Mouse (Mus musculus) Patski (cell line): Measurements from ENCODE around the gene Afg1l. TPM values are rescaled to one million over a fixed set of nuclear protein-coding genes. Genes with fewer than 3 reads are reported as not detected.
A peak's percentile ranks its signal among the peaks of the same experiment; 100 is the strongest.

Experiments
- ATAC-seq: fragments of 100-300 bp; one replicate; pipeline ENCODE4 v1.8.0; 2021
- CTCF ChIA-PET: fragments of 350-600 bp; sonication (Branson Sonifier 250); formaldehyde crosslinking; loops from one replicate; lab custom pipeline; 2022; ENCODE audit warnings: inconsistent platforms; lab: Charles Lee
- POLR2A ChIA-PET: fragments of 350-600 bp; sonication (Branson Sonifier 250); formaldehyde crosslinking; loops from one replicate; lab custom pipeline; 2022; ENCODE audit warnings: antibody characterized with exemption, inconsistent platforms; lab: Charles Lee
- DNase-seq: peaks from one replicate; pipeline ENCODE4 v3.0.0-alpha.2; 2011; ENCODE audit warnings: low read depth, low spot score
- H3K27me3 ChIP-seq: fragments of 371-371 bp; one replicate; pipeline ENCODE4 v1.5.1; 2021
- CTCF ChIP-seq: fragments of 100-300 bp; IDR thresholded peaks from one replicate; pipeline ENCODE4 v1.5.1; 2021
- in situ Hi-C: fragments of 300-500 bp; cut with MboI; formaldehyde crosslinking; loops from 3 replicates; pipeline ENCODE4 v1.11.1; 2018; ENCODE audit warnings: low pct_unique_long_range_greater_than_20kb, mixed read lengths
- polyA plus RNA-seq: library from polyadenylated mRNA; unstranded; gene quantifications from one replicate; pipeline ENCODE4 v1.2.3, GENCODE M21; 2021

Afg1l gene
- 26.9 TPM for polyA plus RNA-seq

DNA sequence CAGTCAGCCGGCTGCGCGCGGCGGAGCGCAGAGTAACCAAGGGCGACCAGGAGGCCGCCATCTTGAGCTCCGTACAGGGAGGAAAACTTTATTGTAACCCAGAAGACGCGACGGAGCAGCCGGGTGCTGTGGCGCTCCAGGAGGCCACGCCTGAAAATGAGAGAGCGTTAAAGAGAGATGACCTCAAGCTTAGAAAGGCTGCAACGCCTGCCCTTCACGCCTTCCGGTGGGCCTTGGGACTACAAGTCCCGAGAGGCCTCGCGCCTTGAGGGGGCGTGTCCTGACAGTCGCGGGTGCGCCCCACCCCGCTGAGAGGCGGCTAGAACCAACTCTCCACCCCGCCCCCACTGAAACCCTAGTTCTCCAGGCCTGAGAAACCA lies at the start of gene Afg1l:
TSS of gene Afg1l (minus strand) at position 225 of the 380 bp plus-strand sequence.
- no peaks in the 10 kb centered on the region for H3K27me3 ChIP-seq
- in situ Hi-C loops: no loop called here
- ATAC-seq (peak; percentile 86), DNase-seq (peak; percentile 81)
- no peak for TF ChIP-seq CTCF
- CTCF ChIA-PET: interaction anchor here (1.2 to 1.4 kb wide), 2 partner anchors 24 to 28 kb away, joined by 3 read pairs; no protein-coding TSS in a partner anchor
- POLR2A ChIA-PET: interaction anchor here (0.5 to 2.1 kb wide), 2 partner anchors 24 to 57 kb away, joined by 3 to 11 read pairs; partner anchors contain the start of gene Snx3

DNA sequence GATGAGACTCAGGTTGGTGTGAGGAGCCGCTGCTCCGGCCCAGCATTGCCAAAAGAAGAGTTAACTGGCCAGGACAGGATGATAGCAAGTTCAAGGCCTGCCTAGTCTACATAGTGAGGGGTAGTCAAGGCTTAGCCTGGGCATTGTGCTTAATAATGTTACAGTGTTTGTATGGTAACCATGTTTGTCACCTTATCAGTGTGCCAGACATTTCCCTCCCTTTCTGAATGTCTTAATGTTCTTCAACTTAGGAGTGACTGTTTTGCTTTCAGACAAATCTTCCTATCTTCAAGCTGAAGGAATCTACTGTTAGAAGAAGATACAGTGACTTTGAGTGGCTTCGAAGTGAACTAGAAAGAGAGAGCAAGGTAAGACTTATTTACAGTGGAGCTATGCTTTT lies 47.3 kb upstream of the Afg1l start:
- ChIA-PET CTCF (no interaction called here), POLR2A (no interaction called here)
- H3K27me3 ChIP-seq: no peaks in the 10 kb centered on the region
- in situ Hi-C loops: no loop called here
- no peak for TF ChIP-seq CTCF
- DNase-seq (no peak), ATAC-seq (no peak)

DNA sequence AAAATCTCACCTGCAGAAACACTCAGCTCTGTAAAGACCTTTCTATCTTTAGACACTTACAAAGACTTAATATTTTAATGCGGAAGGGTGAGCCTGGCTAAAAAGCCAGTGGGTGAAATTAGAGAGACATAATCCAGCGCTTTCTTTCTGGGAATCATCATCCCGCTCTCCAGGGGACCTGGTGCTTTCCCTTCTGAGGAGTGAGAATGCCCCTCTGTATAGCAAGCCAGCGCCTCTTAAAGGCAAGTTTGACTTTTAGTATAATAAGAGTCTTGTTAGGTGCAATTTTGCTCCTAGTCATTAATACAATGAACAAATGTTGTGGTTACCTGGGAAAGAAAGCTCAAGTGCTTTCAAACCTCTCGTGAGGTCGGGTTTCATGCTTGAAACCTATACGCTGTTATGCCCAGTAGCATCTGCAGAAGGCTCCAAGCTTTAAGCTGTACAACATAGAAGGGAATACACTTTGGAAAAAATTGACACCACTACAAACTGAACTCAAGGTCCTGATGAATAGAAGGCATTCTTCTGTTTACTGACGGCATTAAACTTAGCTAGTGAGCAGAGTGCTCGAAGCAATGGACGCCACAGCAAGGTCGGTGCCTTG lies 45.3 kb upstream of the Afg1l start:
- no peak for ATAC-seq
- no peaks in the 10 kb centered on the region for H3K27me3 ChIP-seq
- in situ Hi-C loops: no loop called here
- ChIA-PET POLR2A (interaction anchor here (0.8 kb wide), 1 partner anchor 9 kb away, joined by 3 read pairs; no protein-coding TSS in a partner anchor), CTCF (no interaction called here)
- no peak for TF ChIP-seq CTCF
- no peak for DNase-seq

DNA sequence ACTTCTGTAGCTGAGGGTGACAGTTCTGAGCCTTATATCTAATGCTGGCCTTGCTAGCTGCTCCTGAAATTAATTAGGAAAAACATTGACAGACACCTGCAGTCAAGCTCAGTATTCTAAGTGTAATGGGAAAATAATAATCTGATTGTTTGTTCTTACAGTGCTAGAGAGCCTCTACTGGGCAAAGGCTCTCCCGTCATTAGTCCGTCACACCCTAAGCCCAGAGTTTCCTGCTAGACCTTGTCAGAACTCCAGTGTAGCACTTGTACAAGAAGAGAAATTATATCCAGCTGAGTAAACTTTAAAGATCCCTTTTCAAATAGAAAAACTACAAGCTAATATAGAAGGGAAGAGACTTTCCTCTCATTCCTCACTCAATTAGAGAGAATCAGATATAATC lies 44.5 kb upstream of the Afg1l start:
- no peaks in the 10 kb centered on the region for H3K27me3 ChIP-seq
- ATAC-seq: no peak
- DNase-seq: no peak
- in situ Hi-C loops: no loop called here
- ChIA-PET POLR2A (interaction anchor here (0.6 to 1.1 kb wide), 3 partner anchors 10 to 57 kb away, joined by 3 to 6 read pairs (median 4); no protein-coding TSS in a partner anchor), CTCF (interaction anchor here (1.0 to 2.5 kb wide), 2 partner anchors 12 to 21 kb away, joined by 4 to 5 read pairs; partner anchors contain the start of gene Snx3)
- TF ChIP-seq CTCF: no peak

DNA sequence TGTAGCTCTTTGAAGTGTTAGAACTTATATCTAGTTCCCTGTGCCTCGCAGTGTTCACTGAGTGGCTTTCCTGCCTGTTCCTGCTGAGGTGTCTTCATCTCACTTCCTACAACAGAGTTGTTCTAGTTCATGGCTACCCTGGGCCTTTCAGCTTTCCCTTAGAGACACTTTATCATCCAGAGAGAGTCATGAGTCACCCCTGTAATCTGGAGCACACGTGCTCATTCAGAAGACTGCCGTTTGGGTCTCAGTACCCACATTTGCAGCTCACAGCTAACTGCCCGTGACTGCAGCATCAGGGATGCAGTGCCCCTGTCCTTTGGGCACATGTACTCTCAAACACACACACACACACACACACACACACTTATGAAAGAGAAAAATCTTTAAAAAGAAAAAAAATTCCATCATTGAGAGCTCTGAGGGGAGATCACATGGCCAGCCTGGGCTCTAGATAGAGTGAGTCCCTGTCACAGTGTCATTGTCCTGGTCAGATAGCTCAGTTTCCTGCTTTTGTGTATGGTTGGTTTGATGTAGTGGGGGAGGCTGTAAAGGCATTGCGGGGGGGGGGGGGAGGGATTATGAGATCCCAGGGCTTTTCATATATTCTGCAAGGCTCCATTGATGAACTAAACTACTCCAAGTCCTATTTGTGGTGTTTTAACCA lies 43.1 kb upstream of the Afg1l start:
- DNase-seq: no peak
- in situ Hi-C loops: no loop called here
- no peak for ATAC-seq
- CTCF ChIA-PET: interaction anchor here (2.5 kb wide), 1 partner anchor 19 kb away, joined by 5 read pairs; the partner anchor contains the start of gene Snx3
- POLR2A ChIA-PET: interaction anchor here (0.6 to 1.1 kb wide), 2 partner anchors 20 to 387 kb away, joined by 4 read pairs; partner anchors contain the start of gene Snx3
- no peak for TF ChIP-seq CTCF
- H3K27me3 ChIP-seq: no peaks in the 10 kb centered on the region

DNA sequence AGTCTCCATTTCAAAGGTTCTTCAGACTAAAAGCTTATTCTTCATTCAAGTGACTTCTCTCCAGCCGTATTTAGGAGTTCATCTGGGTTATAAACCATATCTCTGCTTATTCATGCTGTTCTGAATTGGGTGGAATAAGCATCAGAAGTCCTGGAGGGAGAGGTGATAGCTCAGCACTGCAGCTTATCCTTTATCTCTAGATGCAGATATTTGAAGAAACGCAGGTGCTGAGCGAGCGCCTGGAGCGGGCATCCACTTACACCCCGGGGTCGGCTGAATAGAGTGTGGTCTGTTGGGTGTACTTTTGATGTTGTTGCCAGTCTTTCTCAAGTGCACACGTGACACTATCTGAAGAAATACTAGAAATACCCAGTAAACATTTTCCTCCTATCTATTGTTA lies 40.0 kb upstream of the Afg1l start:
- TF ChIP-seq CTCF: no peak
- DNase-seq: no peak
- no peak for ATAC-seq
- in situ Hi-C loops: no loop called here
- CTCF ChIA-PET: interaction anchor here (1.3 kb wide), 1 partner anchor 26 kb away, joined by 3 read pairs; no protein-coding TSS in a partner anchor
- no peaks in the 10 kb centered on the region for H3K27me3 ChIP-seq
- POLR2A ChIA-PET: no interaction called here

DNA sequence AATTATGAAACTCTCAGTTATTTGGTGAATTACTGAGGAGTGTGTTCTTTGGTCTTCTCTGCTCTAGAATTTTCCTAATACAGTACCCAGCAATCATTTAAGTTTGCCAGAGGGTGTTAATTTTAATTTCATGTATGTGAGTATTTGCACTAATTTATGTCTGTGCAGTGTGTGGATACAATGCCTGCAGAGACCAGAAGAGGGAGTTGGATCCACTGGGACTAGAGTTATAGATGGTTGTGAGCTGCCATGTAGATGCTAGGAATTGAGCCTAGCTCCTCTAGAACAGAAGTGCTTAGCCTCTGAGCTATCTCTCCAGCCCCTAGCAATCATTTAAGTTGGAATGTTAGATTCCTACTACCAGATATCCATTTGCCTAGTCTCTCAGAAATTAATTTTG lies 35.8 kb upstream of the Afg1l start:
- TF ChIP-seq CTCF: no peak
- no peak for DNase-seq

DNA sequence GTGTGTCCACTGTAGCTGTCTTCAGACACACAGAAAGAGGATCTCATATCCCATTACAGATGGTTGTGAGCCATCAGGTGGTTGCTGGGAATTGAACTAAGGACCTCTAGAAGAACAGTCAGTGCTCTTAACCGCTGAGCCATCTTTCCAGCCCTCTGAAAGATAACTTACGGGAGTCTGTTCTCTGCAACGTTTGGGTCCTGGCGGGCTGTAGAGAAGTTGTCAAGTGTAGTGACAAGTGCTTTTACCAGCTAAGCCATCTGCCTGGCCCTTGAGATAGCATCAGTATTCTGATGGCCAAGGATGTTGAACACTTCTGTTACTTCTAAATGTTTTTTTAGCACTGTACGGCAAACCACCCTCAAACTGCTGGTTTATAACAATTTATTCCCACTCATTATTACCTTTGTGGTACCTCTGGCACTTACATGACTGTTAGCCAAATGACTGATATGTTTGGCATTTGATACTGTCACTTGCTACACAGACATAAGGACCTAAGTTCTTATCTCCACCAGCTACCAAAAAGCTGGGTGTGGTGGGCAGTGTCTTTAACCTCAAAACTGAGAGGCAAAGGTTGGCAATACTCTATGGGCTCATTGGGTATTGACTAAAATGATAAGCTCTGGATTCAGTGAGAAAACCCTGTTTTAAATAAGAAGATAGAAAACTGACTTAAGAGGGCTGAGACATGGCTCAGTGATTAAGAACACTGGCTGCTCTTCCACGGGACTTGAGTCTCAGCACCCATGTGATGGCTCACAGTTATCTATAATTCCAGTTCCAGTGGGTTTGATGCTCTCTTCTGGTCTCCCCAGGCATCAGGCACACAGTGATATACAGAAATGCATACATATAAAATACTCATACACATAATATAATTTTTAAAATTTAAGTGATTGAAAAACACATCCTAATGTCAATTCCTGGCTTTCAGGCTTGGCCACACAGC lies 33.1 kb upstream of the Afg1l start:
- no peak for DNase-seq
- CTCF ChIA-PET: no interaction called here

More for the DNA sequence above, 35.8 kb upstream of the Afg1l start:
- H3K27me3 ChIP-seq: no peaks in the 10 kb centered on the region
- ChIA-PET CTCF (no interaction called here), POLR2A (no interaction called here)
- no peak for ATAC-seq
- in situ Hi-C loops: no loop called here

DNA sequence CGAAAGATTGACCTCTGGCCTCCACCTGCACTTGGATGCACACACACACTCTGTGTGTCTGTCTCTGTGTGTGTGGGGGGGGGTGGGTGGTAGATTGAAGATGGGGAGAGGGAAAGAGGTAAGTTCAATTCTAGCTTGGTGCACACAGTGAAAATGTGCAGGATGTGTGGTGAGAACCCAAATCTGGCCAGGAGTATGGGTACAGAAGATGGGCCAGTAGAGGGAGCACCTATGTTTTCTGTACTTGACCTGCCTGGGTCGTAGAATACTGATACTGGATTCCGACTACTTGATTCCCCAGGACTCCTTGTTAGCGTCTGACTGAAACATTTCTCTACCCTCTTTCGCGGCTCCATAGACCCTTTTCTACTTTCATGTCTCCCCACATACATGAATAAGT lies 31.8 kb upstream of the Afg1l start:
- in situ Hi-C loops: no loop called here
- ATAC-seq (no peak), DNase-seq (no peak)
- no peak for TF ChIP-seq CTCF
- ChIA-PET CTCF (no interaction called here), POLR2A (no interaction called here)
- no peaks in the 10 kb centered on the region for H3K27me3 ChIP-seq

More for the DNA sequence above, 33.1 kb upstream of the Afg1l start:
- TF ChIP-seq CTCF: no peak
- H3K27me3 ChIP-seq: no peaks in the 10 kb centered on the region
- POLR2A ChIA-PET: no interaction called here
- in situ Hi-C loops: no loop called here
- no peak for ATAC-seq
